Mouse (Mus musculus): ENCODE measurements around the gene Lrrc63. TPM values are rescaled to one million over a fixed set of nuclear protein-coding genes. Genes with fewer than 3 reads are reported as not detected.

The Lrrc63 gene
- polyA plus RNA-seq, 1 experiment from 2014 or later: not detected

GRCm38 (mm10) chr14:75136119-75136966, 5.7 kb upstream of the Lrrc63 start:
- H3K4me1 ChIP-seq (replicated peaks): peaks cover 5% of the 10 kb centered on the region; the same call in 1 of the 2 replicates
- no peak overlapping the region for H3K9ac ChIP-seq
- no peaks in the 10 kb centered on the region for H3K9me3 ChIP-seq (replicated peaks)
- no peak for ATAC-seq (replicated peaks; ENCODE audit: insufficient number of reproducible peaks, insufficient read depth, low FRiP score, low read depth)
- 59% methylated on average over 25 of the region's 25 CpGs for WGBS
- peak overlapping the region; percentile 50; the same call in 1 of the 2 replicates for H3K27ac ChIP-seq
- peak overlapping the region; percentile 42 for H3K4me2 ChIP-seq
- H3K4me3 ChIP-seq: peak overlapping the region; percentile 32
- H3K36me3 ChIP-seq: no peaks in the 10 kb centered on the region
- H3K27me3 ChIP-seq: 0 out of 2 replicates have a peak, but pooled peaks cover 6% of the 10 kb centered on the region

GRCm38 (mm10) chr14:75131324-75131935, 749 bp upstream of the Lrrc63 start:
- no peak for ATAC-seq (replicated peaks; ENCODE audit: insufficient number of reproducible peaks, insufficient read depth, low FRiP score, low read depth)
- 3% methylated on average over 12 of the region's 12 CpGs for WGBS
- Histone ChIP-seq H3K9me3 (replicated peaks) (no peaks in the 10 kb centered on the region), H3K9ac (peak overlapping the region; percentile 34), H3K27me3 (0 out of 2 replicates have a peak, but pooled peaks cover 6% of the 10 kb centered on the region), H3K36me3 (no peaks in the 10 kb centered on the region), H3K4me2 (peak overlapping the region; percentile 91), H3K27ac (peak overlapping the region; percentile 53; the same call in 1 of the 2 replicates), H3K4me3 (peak overlapping the region; percentile 65), H3K4me1 (replicated peaks) (peaks cover 4% of the 10 kb centered on the region; the same call in 1 of the 2 replicates)

GRCm38 (mm10) chr14:75121658-75122057, 9.0 kb downstream of the Lrrc63 start:
- Histone ChIP-seq H3K4me2 (no peak overlapping the region), H3K36me3 (no peaks in the 10 kb centered on the region), H3K27me3 (no peaks in the 10 kb centered on the region), H3K27ac (no peak overlapping the region), H3K9ac (no peak overlapping the region), H3K4me1 (replicated peaks) (no peaks in the 10 kb centered on the region), H3K9me3 (replicated peaks) (no peaks in the 10 kb centered on the region), H3K4me3 (no peak overlapping the region)
- 78% methylated on average over 8 of the region's 8 CpGs for WGBS
- ATAC-seq (replicated peaks; ENCODE audit: insufficient number of reproducible peaks, insufficient read depth, low FRiP score, low read depth): no peak

- H3K4me2 ChIP-seq: no peak overlapping the region
- no peak overlapping the region for H3K27ac ChIP-seq
- H3K27me3 ChIP-seq: no peaks in the 10 kb centered on the region
- H3K4me3 ChIP-seq: no peak overlapping the region
- H3K36me3 ChIP-seq: no peaks in the 10 kb centered on the region
- no peak for ATAC-seq (replicated peaks; ENCODE audit: insufficient number of reproducible peaks, insufficient read depth, low FRiP score, low read depth)
- no peaks in the 10 kb centered on the region for H3K4me1 ChIP-seq (replicated peaks)
- no peaks in the 10 kb centered on the region for H3K9me3 ChIP-seq (replicated peaks)
- no peak overlapping the region for H3K9ac ChIP-seq
- 83% methylated on average over 5 of the region's 5 CpGs for WGBS
These were observed 27.7 kb downstream of the Lrrc63 start for GRCm38 (mm10) chr14:75102956-75103355.

GRCm38 (mm10) chr14:75077946-75078345, 52.7 kb downstream of the Lrrc63 start:
- H3K4me2 ChIP-seq: no peak overlapping the region
- ATAC-seq (replicated peaks; ENCODE audit: insufficient number of reproducible peaks, insufficient read depth, low FRiP score, low read depth): no peak
- no peaks in the 10 kb centered on the region for H3K36me3 ChIP-seq
- no peak overlapping the region for H3K4me3 ChIP-seq
- H3K9me3 ChIP-seq (replicated peaks): no peaks in the 10 kb centered on the region
- H3K4me1 ChIP-seq (replicated peaks): no peaks in the 10 kb centered on the region
- no peak overlapping the region for H3K9ac ChIP-seq
- H3K27me3 ChIP-seq: no peaks in the 10 kb centered on the region
- WGBS: 49% methylated on average over 6 of the region's 6 CpGs
- H3K27ac ChIP-seq: no peak overlapping the region

GRCm38 (mm10) chr14:75075299-75076180, 55.1 kb downstream of the Lrrc63 start:
- Histone ChIP-seq H3K4me1 (replicated peaks) (peaks cover 2% of the 10 kb centered on the region; the same call in 1 of the 2 replicates), H3K4me2 (no peak overlapping the region), H3K27ac (no peak overlapping the region), H3K4me3 (no peak overlapping the region), H3K9me3 (replicated peaks) (no peaks in the 10 kb centered on the region), H3K27me3 (no peaks in the 10 kb centered on the region), H3K9ac (no peak overlapping the region), H3K36me3 (no peaks in the 10 kb centered on the region)
- no peak for ATAC-seq (replicated peaks; ENCODE audit: insufficient number of reproducible peaks, insufficient read depth, low FRiP score, low read depth)
- 73% methylated on average over 10 of the region's 10 CpGs for WGBS

GRCm38 (mm10) chr14:75071091-75071490, 59.6 kb downstream of the Lrrc63 start:
- Histone ChIP-seq H3K27ac (no peak overlapping the region), H3K4me3 (no peak overlapping the region), H3K9ac (no peak overlapping the region), H3K27me3 (no peaks in the 10 kb centered on the region), H3K4me2 (no peak overlapping the region), H3K4me1 (replicated peaks) (peaks cover 2% of the 10 kb centered on the region; the same call in 1 of the 2 replicates), H3K36me3 (no peaks in the 10 kb centered on the region), H3K9me3 (replicated peaks) (no peaks in the 10 kb centered on the region)
- WGBS: 51% methylated on average over 15 of the region's 15 CpGs
- no peak for ATAC-seq (replicated peaks; ENCODE audit: insufficient number of reproducible peaks, insufficient read depth, low FRiP score, low read depth)

GRCm38 (mm10) chr14:75069356-75069979, 61.2 kb downstream of the Lrrc63 start:
- no peak for ATAC-seq (replicated peaks; ENCODE audit: insufficient number of reproducible peaks, insufficient read depth, low FRiP score, low read depth)
- H3K4me3 ChIP-seq: no peak overlapping the region
- no peaks in the 10 kb centered on the region for H3K36me3 ChIP-seq
- H3K9me3 ChIP-seq (replicated peaks): no peaks in the 10 kb centered on the region
- 57% methylated on average over 7 of the region's 7 CpGs for WGBS
- no peak overlapping the region for H3K27ac ChIP-seq
- H3K27me3 ChIP-seq: no peaks in the 10 kb centered on the region
- H3K4me2 ChIP-seq: peak overlapping the region; percentile 18; the same call in 1 of the 2 replicates
- H3K4me1 ChIP-seq (replicated peaks): peaks cover 2% of the 10 kb centered on the region; the same call in 1 of the 2 replicates
- no peak overlapping the region for H3K9ac ChIP-seq

- Histone ChIP-seq H3K9ac (no peak overlapping the region), H3K4me1 (replicated peaks) (peaks cover 2% of the 10 kb centered on the region; the same call in 1 of the 2 replicates), H3K4me2 (peak overlapping the region; percentile 3; the same call in 1 of the 2 replicates), H3K36me3 (no peaks in the 10 kb centered on the region), H3K27me3 (no peaks in the 10 kb centered on the region), H3K27ac (no peak overlapping the region), H3K4me3 (no peak overlapping the region), H3K9me3 (replicated peaks) (no peaks in the 10 kb centered on the region)
- WGBS: 81% methylated on average over 19 of the region's 19 CpGs
- no peak for ATAC-seq (replicated peaks; ENCODE audit: insufficient number of reproducible peaks, insufficient read depth, low FRiP score, low read depth)
These were observed 62.1 kb downstream of the Lrrc63 start for GRCm38 (mm10) chr14:75068430-75069112.

- H3K9ac ChIP-seq: no peak overlapping the region
- no peaks in the 10 kb centered on the region for H3K27me3 ChIP-seq
- no peak overlapping the region for H3K4me3 ChIP-seq
- no peak overlapping the region for H3K4me2 ChIP-seq
- H3K27ac ChIP-seq: no peak overlapping the region
- 0 out of 2 replicates have a peak, but pooled peaks cover 5% of the 10 kb centered on the region for H3K4me1 ChIP-seq (replicated peaks)
- no peaks in the 10 kb centered on the region for H3K9me3 ChIP-seq (replicated peaks)
- no peak for ATAC-seq (replicated peaks; ENCODE audit: insufficient number of reproducible peaks, insufficient read depth, low FRiP score, low read depth)
- 90% methylated on average over 5 of the region's 5 CpGs for WGBS
- H3K36me3 ChIP-seq: no peaks in the 10 kb centered on the region
These were observed 65.5 kb downstream of the Lrrc63 start for GRCm38 (mm10) chr14:75065211-75065610.

Data from heart, embryonic 15.5 days (tissue).